Mouse (Mus musculus): ENCODE measurements around the gene Pip5k1b. TPM values are rescaled to one million over a fixed set of nuclear protein-coding genes. Genes with fewer than 3 reads are reported as not detected.

The Pip5k1b gene
- polyA plus RNA-seq, 1 experiment from 2014 or later, result 4.1 TPM

DNA sequence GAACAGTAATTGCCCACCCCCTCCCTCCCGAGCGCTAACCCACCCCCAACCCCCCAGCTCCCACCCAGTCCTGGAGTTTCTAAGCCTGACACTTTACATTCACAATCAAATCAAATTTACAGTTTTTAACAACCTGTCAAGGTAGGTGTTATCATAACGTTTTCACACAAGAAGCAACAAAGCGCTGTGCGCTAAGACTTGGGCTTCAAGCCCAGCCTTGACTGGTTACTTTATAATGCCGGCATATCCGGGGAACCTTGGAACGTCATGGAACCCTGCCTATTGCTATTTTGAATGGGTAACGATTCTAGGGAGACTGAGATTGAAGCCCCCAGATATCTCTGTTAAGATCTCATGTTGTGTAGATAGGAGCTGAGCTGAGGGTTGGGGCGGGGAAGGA, 237.5 kb downstream of the Pip5k1b start:
- no peak overlapping the region for H3K4me2 ChIP-seq (ENCODE audit: low read depth, low read length)
- H3K27ac ChIP-seq (ENCODE audit: low read length), result no peak overlapping the region
- no peak overlapping the region for H3K4me3 ChIP-seq (replicated peaks; ENCODE audit: low read length)
- 0 out of 2 replicates have a peak, but pooled peaks cover 3% of the 10 kb centered on the region for H3K4me1 ChIP-seq (ENCODE audit: control insufficient read depth, insufficient read depth, low read length)
- H3K9ac ChIP-seq (ENCODE audit: low read length), result no peak overlapping the region
- no peak for ATAC-seq (ENCODE audit: insufficient read depth, low FRiP score)
- H3K36me3 ChIP-seq (ENCODE audit: control insufficient read depth, insufficient read depth, low read length), result no peaks in the 10 kb centered on the region
- 67% methylated on average over 10 of the region's 10 CpGs for WGBS
- H3K9me3 ChIP-seq (replicated peaks; ENCODE audit: control insufficient read depth, low read length), result no peaks in the 10 kb centered on the region
- no peaks in the 10 kb centered on the region for H3K27me3 ChIP-seq (ENCODE audit: control insufficient read depth, insufficient read depth, low read length)

DNA sequence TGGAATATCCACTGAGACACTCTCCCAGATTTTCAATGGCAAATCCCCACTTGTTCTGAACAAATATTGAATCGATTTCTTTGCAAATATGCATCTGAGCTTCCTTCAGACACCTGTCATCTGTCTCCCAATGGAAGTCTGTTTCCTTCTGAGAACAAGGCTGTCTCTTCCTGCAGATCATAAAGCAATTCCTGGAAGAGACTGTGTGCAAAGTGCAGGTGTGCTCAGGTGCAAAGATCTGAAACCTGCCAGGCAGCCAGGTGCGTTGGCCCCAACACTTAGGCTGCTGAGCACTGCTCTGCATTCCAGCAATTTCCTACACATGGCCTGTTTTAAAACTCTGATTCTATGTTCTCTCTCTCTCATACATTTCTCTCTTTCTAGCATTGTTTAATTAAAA, 237.9 kb downstream of the Pip5k1b start:
- no peak for ATAC-seq (ENCODE audit: insufficient read depth, low FRiP score)
- Histone ChIP-seq H3K4me1 (ENCODE audit: control insufficient read depth, insufficient read depth, low read length) (0 out of 2 replicates have a peak, but pooled peaks cover 3% of the 10 kb centered on the region), H3K27ac (ENCODE audit: low read length) (no peak overlapping the region), H3K9me3 (replicated peaks; ENCODE audit: control insufficient read depth, low read length) (no peaks in the 10 kb centered on the region), H3K36me3 (ENCODE audit: control insufficient read depth, insufficient read depth, low read length) (no peaks in the 10 kb centered on the region), H3K4me3 (replicated peaks; ENCODE audit: low read length) (no peak overlapping the region), H3K9ac (ENCODE audit: low read length) (no peak overlapping the region), H3K4me2 (ENCODE audit: low read depth, low read length) (no peak overlapping the region), H3K27me3 (ENCODE audit: control insufficient read depth, insufficient read depth, low read length) (no peaks in the 10 kb centered on the region)
- 60% methylated on average over 2 of the region's 2 CpGs for WGBS

DNA sequence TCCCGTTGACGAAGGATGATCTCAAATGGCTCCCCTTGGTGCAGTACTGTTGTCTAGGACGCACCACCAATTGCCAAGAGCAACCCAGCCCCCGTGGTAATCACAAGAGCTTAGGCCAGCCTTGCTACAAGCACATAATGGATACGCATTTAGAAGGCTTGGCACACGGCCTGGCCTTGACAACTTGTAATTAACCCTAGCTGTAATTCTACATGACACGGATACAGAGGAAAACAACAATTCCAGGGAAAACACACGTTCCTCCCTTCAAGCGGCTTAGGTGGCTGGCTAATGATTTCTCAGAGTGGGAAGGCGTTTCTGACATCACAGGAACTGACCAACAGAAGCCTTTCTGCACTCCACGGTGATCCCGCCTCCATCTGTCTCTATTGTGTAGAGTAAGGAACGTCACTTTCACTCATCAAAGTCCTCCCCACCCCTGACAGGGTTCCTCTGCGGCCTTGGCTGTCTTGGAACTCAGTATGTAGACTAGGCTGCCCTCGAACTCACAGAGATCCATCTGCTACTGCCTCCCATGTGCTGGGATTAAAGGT, 238.6 kb downstream of the Pip5k1b start:
- Histone ChIP-seq H3K4me2 (ENCODE audit: low read depth, low read length) (no peak overlapping the region), H3K9ac (ENCODE audit: low read length) (no peak overlapping the region), H3K4me1 (ENCODE audit: control insufficient read depth, insufficient read depth, low read length) (0 out of 2 replicates have a peak, but pooled peaks cover 3% of the 10 kb centered on the region), H3K4me3 (replicated peaks; ENCODE audit: low read length) (no peak overlapping the region), H3K9me3 (replicated peaks; ENCODE audit: control insufficient read depth, low read length) (no peaks in the 10 kb centered on the region), H3K36me3 (ENCODE audit: control insufficient read depth, insufficient read depth, low read length) (no peaks in the 10 kb centered on the region), H3K27me3 (ENCODE audit: control insufficient read depth, insufficient read depth, low read length) (no peaks in the 10 kb centered on the region), H3K27ac (ENCODE audit: low read length) (no peak overlapping the region)
- WGBS, result 49% methylated on average over 15 of the region's 15 CpGs
- ATAC-seq (ENCODE audit: insufficient read depth, low FRiP score), result peak; percentile 44; the same call in 1 of the 2 replicates

DNA sequence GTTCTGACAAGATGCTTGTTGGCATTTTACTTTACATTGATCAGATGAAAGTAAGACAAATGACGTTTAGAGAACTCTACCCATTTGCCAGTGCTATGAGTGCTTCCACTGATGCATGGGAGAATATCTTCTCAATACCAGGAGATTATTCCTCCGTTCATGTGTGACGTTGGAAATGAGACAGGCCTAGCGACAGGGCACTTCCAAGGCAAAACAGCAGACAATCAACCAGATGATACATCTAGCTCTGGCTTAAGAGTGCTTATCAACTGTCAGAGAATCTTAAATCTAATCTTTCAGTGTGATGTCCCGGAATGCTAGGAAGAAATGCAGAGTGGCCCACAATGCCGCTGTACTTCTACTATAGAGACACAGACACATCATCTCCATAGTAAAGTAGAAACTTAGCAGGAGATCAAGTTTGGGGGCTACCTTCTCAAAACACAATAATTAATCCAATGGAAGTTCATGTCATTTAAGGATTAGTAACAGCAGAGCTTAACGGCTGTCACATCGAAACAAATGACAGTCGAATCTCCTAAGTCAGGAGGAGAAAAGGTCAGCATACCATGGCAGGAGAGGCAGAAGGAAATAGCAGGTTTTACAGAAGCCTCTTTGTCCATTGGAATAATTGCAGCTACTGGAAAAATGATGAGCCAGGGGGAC, 239.5 kb downstream of the Pip5k1b start:
- no peak for ATAC-seq (ENCODE audit: insufficient read depth, low FRiP score)
- Histone ChIP-seq H3K9ac (ENCODE audit: low read length) (no peak overlapping the region), H3K36me3 (ENCODE audit: control insufficient read depth, insufficient read depth, low read length) (no peaks in the 10 kb centered on the region), H3K9me3 (replicated peaks; ENCODE audit: control insufficient read depth, low read length) (no peaks in the 10 kb centered on the region), H3K4me3 (replicated peaks; ENCODE audit: low read length) (no peak overlapping the region), H3K4me2 (ENCODE audit: low read depth, low read length) (no peak overlapping the region), H3K27ac (ENCODE audit: low read length) (no peak overlapping the region), H3K27me3 (ENCODE audit: control insufficient read depth, insufficient read depth, low read length) (no peaks in the 10 kb centered on the region), H3K4me1 (ENCODE audit: control insufficient read depth, insufficient read depth, low read length) (0 out of 2 replicates have a peak, but pooled peaks cover 3% of the 10 kb centered on the region)
- 68% methylated on average over 9 of the region's 9 CpGs for WGBS

DNA sequence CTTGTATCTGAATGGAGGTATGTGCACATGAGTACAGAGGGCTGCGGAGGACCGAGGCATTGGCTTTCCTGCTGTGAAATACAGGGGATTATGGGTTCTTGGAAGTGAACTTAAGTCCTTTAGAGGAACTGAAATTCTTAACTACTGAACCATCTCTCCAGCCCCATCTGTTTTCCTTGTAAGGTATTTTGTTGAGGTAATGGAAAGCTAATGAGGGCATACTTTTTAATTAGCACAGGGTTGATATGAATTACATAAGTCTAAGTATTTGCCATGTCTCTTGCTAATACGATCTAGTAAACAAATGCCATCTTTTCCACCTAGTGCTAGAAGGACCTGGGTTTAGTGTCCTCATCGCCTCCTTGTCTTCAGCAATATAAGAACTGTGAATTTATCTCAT, 240.4 kb downstream of the Pip5k1b start:
- Histone ChIP-seq H3K27ac (ENCODE audit: low read length) (no peak overlapping the region), H3K27me3 (ENCODE audit: control insufficient read depth, insufficient read depth, low read length) (no peaks in the 10 kb centered on the region), H3K4me3 (replicated peaks; ENCODE audit: low read length) (no peak overlapping the region), H3K9ac (ENCODE audit: low read length) (no peak overlapping the region), H3K4me1 (ENCODE audit: control insufficient read depth, insufficient read depth, low read length) (0 out of 2 replicates have a peak, but pooled peaks cover 3% of the 10 kb centered on the region), H3K36me3 (ENCODE audit: control insufficient read depth, insufficient read depth, low read length) (no peaks in the 10 kb centered on the region), H3K9me3 (replicated peaks; ENCODE audit: control insufficient read depth, low read length) (no peaks in the 10 kb centered on the region), H3K4me2 (ENCODE audit: low read depth, low read length) (no peak overlapping the region)
- WGBS, result 93% methylated on average over 4 of the region's 4 CpGs
- ATAC-seq (ENCODE audit: insufficient read depth, low FRiP score), result no peak

DNA sequence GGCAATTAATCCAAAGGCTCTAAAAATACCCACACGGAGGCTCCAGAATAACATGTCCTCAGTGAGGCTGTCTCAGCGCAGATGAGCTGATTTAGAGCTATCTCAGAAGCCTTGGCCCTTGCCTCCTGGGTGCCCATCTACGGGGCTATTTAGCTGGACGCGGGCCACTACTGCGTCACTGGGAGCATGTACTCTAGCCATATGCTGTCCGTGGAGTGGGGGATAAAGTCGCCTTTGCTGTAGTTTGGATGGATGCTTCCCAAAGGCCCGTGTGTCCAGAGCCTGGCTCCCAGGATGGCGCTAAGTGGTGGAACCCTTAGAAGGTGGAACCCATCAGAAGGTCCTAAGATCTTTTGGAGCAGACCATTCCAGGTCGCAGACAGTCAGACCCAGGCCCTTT, 241.0 kb downstream of the Pip5k1b start:
- no peak overlapping the region for H3K9ac ChIP-seq (ENCODE audit: low read length)
- no peak for ATAC-seq (ENCODE audit: insufficient read depth, low FRiP score)
- H3K4me1 ChIP-seq (ENCODE audit: control insufficient read depth, insufficient read depth, low read length), result 0 out of 2 replicates have a peak, but pooled peaks cover 3% of the 10 kb centered on the region
- no peaks in the 10 kb centered on the region for H3K36me3 ChIP-seq (ENCODE audit: control insufficient read depth, insufficient read depth, low read length)
- no peaks in the 10 kb centered on the region for H3K9me3 ChIP-seq (replicated peaks; ENCODE audit: control insufficient read depth, low read length)
- no peak overlapping the region for H3K27ac ChIP-seq (ENCODE audit: low read length)
- WGBS, result 91% methylated on average over 11 of the region's 11 CpGs
- no peak overlapping the region for H3K4me3 ChIP-seq (replicated peaks; ENCODE audit: low read length)
- no peaks in the 10 kb centered on the region for H3K27me3 ChIP-seq (ENCODE audit: control insufficient read depth, insufficient read depth, low read length)
- H3K4me2 ChIP-seq (ENCODE audit: low read depth, low read length), result no peak overlapping the region

DNA sequence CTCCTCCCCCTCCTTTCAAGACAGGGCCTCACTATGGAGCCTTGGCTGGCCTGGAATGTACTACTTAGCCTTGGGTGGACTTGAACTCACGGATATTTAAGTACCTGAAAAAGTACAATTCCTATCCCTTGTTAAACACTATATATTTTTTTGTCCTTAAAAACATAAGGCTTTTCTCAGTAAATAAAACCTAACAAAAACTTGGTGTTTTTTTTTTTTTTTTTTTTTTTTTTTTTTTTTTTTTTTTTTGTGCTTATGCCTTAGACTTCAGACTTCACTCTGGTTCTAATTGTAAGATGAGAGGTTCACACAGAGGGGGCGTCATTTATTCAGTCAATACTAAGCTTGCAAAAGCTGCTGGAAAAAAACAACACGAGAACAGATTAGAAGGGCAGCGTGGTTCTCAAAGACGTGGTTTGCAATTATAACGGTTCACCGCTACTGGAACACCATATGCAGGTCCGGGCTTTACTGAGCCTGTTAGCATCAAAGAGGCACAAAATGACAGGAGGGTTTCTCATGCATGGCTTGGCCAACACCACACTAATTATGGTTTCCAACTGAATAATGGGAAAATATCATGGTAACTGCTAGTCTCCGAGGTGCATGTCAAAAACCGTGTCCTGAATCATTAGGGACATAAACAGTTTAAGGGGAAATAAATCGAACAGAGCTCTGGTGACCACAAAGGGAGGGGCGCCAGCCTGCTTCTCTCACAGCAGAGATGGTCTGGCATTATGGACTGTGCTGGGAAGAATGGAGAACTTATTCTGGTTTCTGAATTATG, 242.9 kb downstream of the Pip5k1b start:
- Histone ChIP-seq H3K27ac (ENCODE audit: low read length) (no peak overlapping the region), H3K27me3 (ENCODE audit: control insufficient read depth, insufficient read depth, low read length) (no peaks in the 10 kb centered on the region), H3K9me3 (replicated peaks; ENCODE audit: control insufficient read depth, low read length) (no peaks in the 10 kb centered on the region), H3K36me3 (ENCODE audit: control insufficient read depth, insufficient read depth, low read length) (no peaks in the 10 kb centered on the region), H3K4me3 (replicated peaks; ENCODE audit: low read length) (no peak overlapping the region), H3K4me2 (ENCODE audit: low read depth, low read length) (no peak overlapping the region), H3K4me1 (ENCODE audit: control insufficient read depth, insufficient read depth, low read length) (0 out of 2 replicates have a peak, but pooled peaks cover 8% of the 10 kb centered on the region), H3K9ac (ENCODE audit: low read length) (no peak overlapping the region)
- no peak for ATAC-seq (ENCODE audit: insufficient read depth, low FRiP score)
- WGBS, result 82% methylated on average over 12 of the region's 12 CpGs

DNA sequence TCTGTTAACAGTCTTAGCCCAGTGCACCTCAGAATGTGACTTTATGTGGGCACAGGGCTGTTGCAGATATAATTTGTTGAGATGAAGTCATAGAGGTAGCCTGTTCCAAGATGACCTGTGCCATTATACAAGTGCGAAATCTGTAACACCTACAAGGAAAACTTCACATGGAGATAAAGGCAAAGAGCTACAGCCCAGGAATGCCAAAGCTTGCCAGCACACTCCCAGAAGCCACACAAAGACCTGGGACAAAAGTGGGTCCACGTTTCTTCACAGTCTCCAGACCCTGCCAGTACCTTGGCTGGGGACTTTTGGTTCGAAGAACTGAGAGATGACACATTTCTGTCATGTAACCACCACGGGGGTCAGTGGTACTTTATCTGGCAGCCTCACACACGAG, 243.6 kb downstream of the Pip5k1b start:
- Histone ChIP-seq H3K4me1 (ENCODE audit: control insufficient read depth, insufficient read depth, low read length) (0 out of 2 replicates have a peak, but pooled peaks cover 7% of the 10 kb centered on the region), H3K36me3 (ENCODE audit: control insufficient read depth, insufficient read depth, low read length) (no peaks in the 10 kb centered on the region), H3K9ac (ENCODE audit: low read length) (no peak overlapping the region), H3K27me3 (ENCODE audit: control insufficient read depth, insufficient read depth, low read length) (no peaks in the 10 kb centered on the region), H3K4me3 (replicated peaks; ENCODE audit: low read length) (no peak overlapping the region), H3K4me2 (ENCODE audit: low read depth, low read length) (no peak overlapping the region), H3K27ac (ENCODE audit: low read length) (no peak overlapping the region), H3K9me3 (replicated peaks; ENCODE audit: control insufficient read depth, low read length) (no peaks in the 10 kb centered on the region)
- no peak for ATAC-seq (ENCODE audit: insufficient read depth, low FRiP score)
- WGBS, result 83% methylated on average over 5 of the region's 5 CpGs

DNA sequence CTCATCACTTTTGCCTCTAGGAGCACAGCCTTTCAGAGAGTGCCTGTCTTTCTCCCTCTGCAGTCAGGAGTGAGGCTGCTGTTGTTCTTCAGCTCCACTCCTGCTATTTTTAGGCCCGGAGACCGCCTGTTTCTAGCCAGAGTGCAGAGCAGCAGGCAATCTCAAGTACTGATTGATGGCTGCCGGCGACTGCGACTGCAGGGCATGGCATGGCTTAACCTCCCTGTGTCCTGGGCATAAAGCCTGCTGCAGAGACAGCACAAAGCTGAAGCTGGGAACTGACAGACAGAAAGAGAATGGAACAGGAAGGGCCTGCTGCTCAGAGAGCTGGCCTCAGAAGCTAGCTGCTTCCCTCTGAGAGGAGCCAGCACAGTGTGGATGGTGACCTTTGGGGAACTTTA, 247.4 kb downstream of the Pip5k1b start:
- no peak; the same call in 1 of the 2 replicates for ATAC-seq (ENCODE audit: insufficient read depth, low FRiP score)

More for the DNA sequence above, 247.4 kb downstream of the Pip5k1b start:
- Histone ChIP-seq H3K9me3 (replicated peaks; ENCODE audit: control insufficient read depth, low read length) (no peaks in the 10 kb centered on the region), H3K27ac (ENCODE audit: low read length) (peak overlapping the region; percentile 52), H3K9ac (ENCODE audit: low read length) (0 out of 2 replicates have a peak overlapping the region, but pooled peaks have one; percentile 20), H3K4me2 (ENCODE audit: low read depth, low read length) (no peak overlapping the region), H3K4me1 (ENCODE audit: control insufficient read depth, insufficient read depth, low read length) (0 out of 2 replicates have a peak, but pooled peaks cover 5% of the 10 kb centered on the region), H3K27me3 (ENCODE audit: control insufficient read depth, insufficient read depth, low read length) (no peaks in the 10 kb centered on the region), H3K4me3 (replicated peaks; ENCODE audit: low read length) (no peak overlapping the region), H3K36me3 (ENCODE audit: control insufficient read depth, insufficient read depth, low read length) (no peaks in the 10 kb centered on the region)
- 22% methylated on average over 5 of the region's 5 CpGs for WGBS
